Mouse (Mus musculus) E14TG2a.4 (cell line): Measurements from ENCODE around the gene Slc41a1.
"Not testable (repeated sequence)": the region's sequence is repeated elsewhere in the genome, so short reads cannot be mapped to it uniquely, and the experiment has no call there.

Experiments used
- H3K27me3 ChIP-seq: 2 replicates; pipeline ENCODE4 v1.6.1; 2014; ENCODE audit warnings: low read length, control low read depth; ENCODE audit not compliant: insufficient read depth
- H3K36me3 ChIP-seq: 2 replicates; pipeline ENCODE4 v1.6.1; 2014; ENCODE audit warnings: low read length, control low read depth; ENCODE audit not compliant: insufficient read depth
- H3K4me1 ChIP-seq: replicated peaks from 2 replicates; pipeline ENCODE4 v1.6.1; 2014; ENCODE audit warnings: low read depth, low read length, control low read depth
- H3K4me3 ChIP-seq: replicated peaks from 2 replicates; pipeline ENCODE4 v1.5.1; 2014; ENCODE audit warnings: mild to moderate bottlenecking, low read length
- H3K9me3 ChIP-seq: 2 replicates; pipeline ENCODE4 v1.6.1; 2014; ENCODE audit warnings: low read length, control low read depth
- CTCF ChIP-seq: conservative IDR thresholded peaks from 2 replicates; pipeline ENCODE4 v1.5.1; 2014; ENCODE audit warnings: low read length
- NANOG ChIP-seq: IDR thresholded peaks from 2 replicates; pipeline ENCODE4 v1.6.1; 2014; ENCODE audit warnings: borderline replicate concordance, low read length, mixed read lengths
- POU5F1 ChIP-seq: IDR thresholded peaks from 2 replicates; pipeline ENCODE4 v1.6.1; 2014; ENCODE audit warnings: low read length, borderline replicate concordance

Slc41a1 gene

GRCm38 (mm10) chr1:131808986-131809385 is 18.3 kb upstream of the Slc41a1 start:
- Histone ChIP-seq H3K27me3 (0 out of 2 replicates have a peak, but pooled peaks cover 3% of the 10 kb centered on the region), H3K4me3 (no peak overlapping the region), H3K36me3 (peaks cover 23% of the 10 kb centered on the region; the same call in 1 of the 2 replicates), H3K4me1 (no peaks in the 10 kb centered on the region), H3K9me3 (no peaks in the 10 kb centered on the region)
- TF ChIP-seq NANOG (no peak), POU5F1 (no peak), CTCF (no peak)

GRCm38 (mm10) chr1:131809651-131810050 is 17.6 kb upstream of the Slc41a1 start:
- H3K9me3 ChIP-seq, result no peaks in the 10 kb centered on the region
- H3K4me1 ChIP-seq, result no peaks in the 10 kb centered on the region
- H3K4me3 ChIP-seq, result no peak overlapping the region
- H3K27me3 ChIP-seq, result 0 out of 2 replicates have a peak, but pooled peaks cover 3% of the 10 kb centered on the region
- TF ChIP-seq NANOG (no peak), POU5F1 (no peak), CTCF (no peak)
- peaks cover 16% of the 10 kb centered on the region; the same call in 1 of the 2 replicates for H3K36me3 ChIP-seq

- Histone ChIP-seq H3K9me3 (no peaks in the 10 kb centered on the region), H3K36me3 (peaks cover 16% of the 10 kb centered on the region), H3K4me1 (peaks cover 2% of the 10 kb centered on the region), H3K4me3 (no peak overlapping the region), H3K27me3 (peaks cover 9% of the 10 kb centered on the region; the same call in 1 of the 2 replicates)
- no peak for TF ChIP-seq NANOG
- no peak for TF ChIP-seq CTCF
- no peak for TF ChIP-seq POU5F1
These were observed 15.9 kb upstream of the Slc41a1 start for GRCm38 (mm10) chr1:131811393-131811792.

- no peaks in the 10 kb centered on the region for H3K9me3 ChIP-seq
- H3K36me3 ChIP-seq, result peaks cover 16% of the 10 kb centered on the region
- H3K4me3 ChIP-seq, result no peak overlapping the region
- peaks cover 8% of the 10 kb centered on the region for H3K4me1 ChIP-seq
- TF ChIP-seq CTCF, result no peak
- no peak for TF ChIP-seq NANOG
- peaks cover 14% of the 10 kb centered on the region for H3K27me3 ChIP-seq
These were observed 15.3 kb upstream of the Slc41a1 start for GRCm38 (mm10) chr1:131812006-131812405.

GRCm38 (mm10) chr1:131812631-131813295 is 14.5 kb upstream of the Slc41a1 start:
- Histone ChIP-seq H3K4me3 (no peak overlapping the region), H3K4me1 (peaks cover 10% of the 10 kb centered on the region), H3K36me3 (peaks cover 16% of the 10 kb centered on the region), H3K27me3 (peaks cover 16% of the 10 kb centered on the region), H3K9me3 (no peaks in the 10 kb centered on the region)
- no peak for TF ChIP-seq CTCF

- Histone ChIP-seq H3K27me3 (peaks cover 16% of the 10 kb centered on the region), H3K4me1 (peaks cover 16% of the 10 kb centered on the region), H3K9me3 (no peaks in the 10 kb centered on the region), H3K36me3 (peaks cover 16% of the 10 kb centered on the region), H3K4me3 (no peak overlapping the region)
- TF ChIP-seq POU5F1 (no peak), CTCF (no peak), NANOG (no peak)
These were observed 13.6 kb upstream of the Slc41a1 start for GRCm38 (mm10) chr1:131813731-131814130.

GRCm38 (mm10) chr1:131814191-131814590 is 13.1 kb upstream of the Slc41a1 start:
- peaks cover 13% of the 10 kb centered on the region for H3K27me3 ChIP-seq
- TF ChIP-seq CTCF, result peak; percentile 24
- TF ChIP-seq NANOG, result no peak
- TF ChIP-seq POU5F1, result no peak
- 0 out of 2 replicates have a peak, but pooled peaks cover 2% of the 10 kb centered on the region for H3K9me3 ChIP-seq
- H3K4me1 ChIP-seq, result peaks cover 21% of the 10 kb centered on the region
- no peak overlapping the region for H3K4me3 ChIP-seq
- H3K36me3 ChIP-seq, result peaks cover 16% of the 10 kb centered on the region

- Histone ChIP-seq H3K27me3 (peaks cover 13% of the 10 kb centered on the region), H3K4me1 (peaks cover 41% of the 10 kb centered on the region), H3K4me3 (no peak overlapping the region), H3K9me3 (0 out of 2 replicates have a peak, but pooled peaks cover 4% of the 10 kb centered on the region), H3K36me3 (peaks cover 16% of the 10 kb centered on the region)
- TF ChIP-seq CTCF (no peak), NANOG (no peak), POU5F1 (no peak)
These were observed 10.4 kb upstream of the Slc41a1 start for GRCm38 (mm10) chr1:131816886-131817285.

- Histone ChIP-seq H3K4me1 (peaks cover 73% of the 10 kb centered on the region), H3K27me3 (peaks cover 13% of the 10 kb centered on the region), H3K4me3 (0 out of 2 replicates have a peak overlapping the region, but pooled peaks have one; percentile 5)
- H3K36me3 ChIP-seq, H3K9me3 ChIP-seq: not testable (repeated sequence)
These were observed 6.9 kb upstream of the Slc41a1 start for GRCm38 (mm10) chr1:131820353-131820752.
